Mouse (Mus musculus): ENCODE measurements at regions not wholly inside any gene's neighbourhood (a gene's known extent, or its start where the extent isn't known, plus 50 kb on each side); places are given as distances from the start of the nearest gene placed in this dataset.

DNA sequence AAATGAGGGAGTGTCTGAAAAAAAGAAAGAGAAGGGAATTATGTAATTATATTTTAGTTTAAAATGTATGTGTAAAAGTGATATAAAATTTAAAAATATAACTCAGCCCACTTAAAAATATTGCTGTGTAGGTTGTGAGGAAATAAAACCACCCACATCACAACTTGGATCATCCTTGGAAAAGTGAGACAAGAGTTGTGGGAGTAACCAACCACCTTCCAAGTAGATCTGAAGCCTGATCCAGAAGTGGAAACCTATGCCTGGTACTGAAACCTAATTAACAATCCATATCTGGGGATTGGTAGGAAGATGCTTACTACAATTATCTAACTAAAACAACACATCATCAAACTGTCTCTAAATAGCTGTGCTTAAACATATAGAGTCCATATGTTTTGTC, 743.1 kb downstream of the Stim2 start:
- ATAC-seq (ENCODE audit: insufficient number of reproducible peaks, insufficient read depth, low FRiP score, low TSS enrichment), result no peak
- Histone ChIP-seq H3K4me3 (no peak overlapping the region), H3K27me3 (no peaks in the 10 kb centered on the region)

DNA sequence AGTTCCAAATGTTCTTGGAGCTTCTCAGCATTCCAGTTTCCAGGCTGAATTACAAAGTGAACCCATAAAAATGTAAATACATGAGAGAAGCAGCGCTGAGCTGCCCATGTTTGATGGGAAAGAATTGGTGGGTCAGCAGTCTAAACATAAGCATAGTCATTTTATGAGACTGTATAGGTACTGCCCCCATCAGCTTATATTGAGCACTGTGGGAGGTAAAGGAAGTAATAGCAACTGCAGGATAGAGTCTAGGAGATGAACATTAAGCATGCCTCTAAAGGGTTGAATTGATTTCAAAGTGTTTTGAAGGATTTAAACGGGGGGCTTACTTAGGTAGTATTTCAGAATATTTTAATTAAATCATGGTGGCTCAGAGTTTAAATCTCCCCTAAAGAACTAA, 748.7 kb downstream of the Stim2 start:
- Histone ChIP-seq H3K9ac (no peak overlapping the region), H3K4me2 (replicated peaks) (no peak overlapping the region), H3K36me3 (no peaks in the 10 kb centered on the region), H3K27me3 (no peaks in the 10 kb centered on the region), H3K9me3 (no peaks in the 10 kb centered on the region), H3K4me3 (no peak overlapping the region), H3K4me1 (no peaks in the 10 kb centered on the region), H3K27ac (no peak overlapping the region)
- WGBS, result 63% methylated on average over 2 of the region's 2 CpGs
- no peak for ATAC-seq (ENCODE audit: insufficient number of reproducible peaks, insufficient read depth, low FRiP score, low TSS enrichment)

More for the DNA sequence above, 743.1 kb downstream of the Stim2 start:
- H3K27ac ChIP-seq, result no peak overlapping the region
- no peak overlapping the region for H3K4me2 ChIP-seq (replicated peaks)
- no peak overlapping the region for H3K9ac ChIP-seq
- H3K9me3 ChIP-seq, result no peaks in the 10 kb centered on the region
- H3K4me1 ChIP-seq, result no peaks in the 10 kb centered on the region
- H3K36me3 ChIP-seq, result no peaks in the 10 kb centered on the region

DNA sequence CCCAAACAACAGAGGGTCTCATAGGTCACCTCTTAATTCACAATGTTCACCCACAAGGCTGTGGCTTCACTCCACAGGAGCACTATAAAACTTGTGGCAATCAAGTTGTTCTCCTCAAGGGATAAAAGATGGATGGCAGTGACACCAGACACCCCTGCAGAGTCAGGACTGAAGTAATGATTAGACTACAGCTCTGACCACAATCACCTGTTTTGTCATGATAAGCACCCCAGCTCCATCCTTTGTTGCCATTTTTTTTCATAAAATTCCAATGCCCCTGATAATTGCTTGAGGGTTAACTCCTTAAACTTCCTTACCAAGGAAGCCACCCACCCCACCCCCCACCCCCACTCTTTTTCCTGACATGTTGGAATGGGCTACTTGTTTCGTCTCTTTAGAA, 755.1 kb downstream of the Stim2 start:
- ATAC-seq (ENCODE audit: insufficient number of reproducible peaks, insufficient read depth, low FRiP score, low TSS enrichment), result no peak
- H3K4me1 ChIP-seq, result no peaks in the 10 kb centered on the region
- H3K27me3 ChIP-seq, result no peaks in the 10 kb centered on the region
- no peak overlapping the region for H3K9ac ChIP-seq
- H3K36me3 ChIP-seq, result no peaks in the 10 kb centered on the region
- H3K4me3 ChIP-seq, result no peak overlapping the region
- no peaks in the 10 kb centered on the region for H3K9me3 ChIP-seq
- no peak overlapping the region for H3K4me2 ChIP-seq (replicated peaks)
- 50% methylated on average over 1 of the region's 1 CpGs for WGBS
- no peak overlapping the region for H3K27ac ChIP-seq

DNA sequence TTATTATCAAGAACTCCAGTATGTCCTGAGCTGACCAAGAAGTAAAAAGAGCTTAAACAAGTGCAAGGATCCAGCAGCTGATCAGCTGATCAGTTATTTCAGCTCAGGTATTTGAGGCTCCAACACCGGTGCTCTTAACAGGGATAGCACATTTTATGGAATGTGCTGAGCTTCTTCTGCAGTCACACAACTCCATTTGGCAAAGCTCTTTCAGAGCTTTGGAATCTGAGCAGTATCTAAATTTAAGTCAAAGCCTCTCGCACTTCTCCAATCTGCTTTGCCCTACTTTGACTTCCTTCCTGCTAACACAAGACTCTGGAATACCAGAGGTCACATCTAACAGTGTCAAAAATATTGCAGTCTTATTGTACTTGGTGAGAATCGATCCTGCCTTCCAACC, 761.4 kb downstream of the Stim2 start:
- Histone ChIP-seq H3K4me3 (no peak overlapping the region), H3K9me3 (no peaks in the 10 kb centered on the region), H3K27ac (no peak overlapping the region), H3K36me3 (no peaks in the 10 kb centered on the region), H3K4me1 (no peaks in the 10 kb centered on the region), H3K27me3 (no peaks in the 10 kb centered on the region), H3K4me2 (replicated peaks) (no peak overlapping the region), H3K9ac (no peak overlapping the region)
- no peak for ATAC-seq (ENCODE audit: insufficient number of reproducible peaks, insufficient read depth, low FRiP score, low TSS enrichment)
- WGBS, result 83% methylated on average over 3 of the region's 3 CpGs

DNA sequence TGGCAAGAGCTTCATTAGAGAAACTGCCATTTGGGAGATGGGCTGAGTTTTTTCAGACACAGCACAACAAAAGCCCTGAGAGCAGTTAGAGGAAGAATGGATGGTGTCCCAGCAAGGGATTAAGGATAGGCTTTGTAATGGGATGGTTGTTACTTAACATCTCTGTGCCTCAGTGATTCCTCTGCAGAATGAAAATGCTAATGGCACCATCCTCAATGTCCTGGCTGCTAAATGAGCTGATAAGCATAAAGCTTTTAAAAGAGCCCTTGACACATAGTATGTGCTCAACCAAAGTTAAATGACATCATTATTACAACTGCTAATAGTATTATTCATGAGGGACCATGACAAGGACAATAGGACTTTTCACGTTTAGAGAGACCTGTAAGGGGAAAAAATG, 764.7 kb downstream of the Stim2 start:
- H3K9ac ChIP-seq, result no peak overlapping the region
- no peaks in the 10 kb centered on the region for H3K9me3 ChIP-seq
- no peaks in the 10 kb centered on the region for H3K4me1 ChIP-seq
- H3K36me3 ChIP-seq, result no peaks in the 10 kb centered on the region
- H3K27ac ChIP-seq, result no peak overlapping the region
- H3K4me2 ChIP-seq (replicated peaks), result no peak overlapping the region
- H3K27me3 ChIP-seq, result no peaks in the 10 kb centered on the region
- H3K4me3 ChIP-seq, result no peak overlapping the region
- WGBS, result 37% methylated on average over 1 of the region's 1 CpGs
- ATAC-seq (ENCODE audit: insufficient number of reproducible peaks, insufficient read depth, low FRiP score, low TSS enrichment), result no peak

DNA sequence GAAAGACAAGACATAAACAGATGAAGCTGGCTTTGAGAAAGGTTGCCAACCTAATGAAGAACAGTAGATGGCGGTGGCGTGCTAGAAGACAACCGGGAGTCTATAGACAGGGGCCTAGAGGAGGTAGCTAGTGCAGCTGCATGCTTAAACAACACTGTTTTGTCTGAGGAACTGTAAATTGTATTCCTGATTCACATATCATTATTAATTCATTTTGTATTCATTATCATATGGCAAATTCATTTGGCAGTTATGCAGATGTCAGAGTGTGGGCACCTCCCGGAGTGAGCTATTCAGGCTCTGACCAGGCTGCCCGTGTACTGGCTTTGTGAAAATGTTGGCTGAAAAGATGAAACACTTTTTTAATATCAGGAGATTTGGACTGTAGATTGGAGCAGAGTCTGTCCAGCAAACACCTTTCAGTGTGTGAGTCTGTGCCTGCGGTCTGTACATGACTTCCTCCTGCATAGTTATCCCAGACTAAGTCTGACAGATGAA, 798.7 kb downstream of the Stim2 start:
- H3K4me2 ChIP-seq (replicated peaks), result no peak overlapping the region
- H3K27ac ChIP-seq, result no peak overlapping the region
- H3K9me3 ChIP-seq, result no peaks in the 10 kb centered on the region
- no peaks in the 10 kb centered on the region for H3K27me3 ChIP-seq
- 46% methylated on average over 6 of the region's 6 CpGs for WGBS
- H3K9ac ChIP-seq, result no peak overlapping the region
- H3K36me3 ChIP-seq, result no peaks in the 10 kb centered on the region
- H3K4me1 ChIP-seq, result no peaks in the 10 kb centered on the region
- no peak overlapping the region for H3K4me3 ChIP-seq
- 0 out of 2 replicates have a peak, but pooled peaks have one; percentile 52 for ATAC-seq (ENCODE audit: insufficient number of reproducible peaks, insufficient read depth, low FRiP score, low TSS enrichment)

DNA sequence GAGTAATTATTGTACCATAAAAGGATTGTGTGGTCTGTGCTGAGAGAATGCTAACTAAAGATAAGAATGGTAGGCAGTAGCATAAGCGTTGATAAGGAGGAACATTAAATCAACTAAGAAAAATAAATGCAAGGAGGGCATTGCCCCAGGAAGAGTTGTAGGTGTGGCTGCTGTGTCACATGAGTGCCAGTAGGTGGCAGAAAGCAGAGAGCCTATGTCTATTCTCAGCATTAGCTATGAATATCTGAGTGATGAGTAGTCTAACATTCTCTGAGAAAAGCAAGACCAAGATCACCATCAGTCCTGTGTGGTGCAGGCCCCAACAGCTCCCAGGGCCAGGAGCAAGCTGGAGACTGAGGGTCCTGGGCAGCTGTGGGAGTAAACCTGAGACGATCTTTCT, 828.8 kb downstream of the Stim2 start:
- WGBS, result 84% methylated on average over 2 of the region's 2 CpGs
- ATAC-seq (ENCODE audit: insufficient number of reproducible peaks, insufficient read depth, low FRiP score, low TSS enrichment), result no peak
- Histone ChIP-seq H3K27me3 (no peaks in the 10 kb centered on the region), H3K4me2 (replicated peaks) (no peak overlapping the region), H3K4me3 (no peak overlapping the region), H3K27ac (no peak overlapping the region), H3K36me3 (no peaks in the 10 kb centered on the region), H3K9me3 (no peaks in the 10 kb centered on the region), H3K4me1 (no peaks in the 10 kb centered on the region), H3K9ac (no peak overlapping the region)

Data from embryonic facial prominence, embryonic 12.5 days (tissue).